Mouse (Mus musculus) erythroblast, embryonic 14.5 days (primary cell): Measurements from ENCODE around the gene Edn3.

Source experiments
- GATA1 ChIP-seq: IDR thresholded peaks from 2 replicates; pipeline ENCODE4 v1.6.1; 2012; ENCODE audit warnings: low read length, inconsistent platforms, mixed read lengths
- TAL1 ChIP-seq: IDR thresholded peaks from 3 replicates; pipeline ENCODE4 v1.6.1; 2012; ENCODE audit warnings: low read length, inconsistent platforms, mixed read lengths

GRCm38 (mm10) chr2:174735270-174735669 is 25.1 kb upstream of the Edn3 start:
- no peak for TF ChIP-seq GATA1
- TF ChIP-seq TAL1 = no peak
